Mouse (Mus musculus): Measurements from ENCODE around the gene Scn10a. TPM values are rescaled to one million over a fixed set of nuclear protein-coding genes. Genes with fewer than 3 reads are reported as not detected.

Scn10a gene
- total RNA-seq, 1 experiment from 2014 or later: not detected

DNA sequence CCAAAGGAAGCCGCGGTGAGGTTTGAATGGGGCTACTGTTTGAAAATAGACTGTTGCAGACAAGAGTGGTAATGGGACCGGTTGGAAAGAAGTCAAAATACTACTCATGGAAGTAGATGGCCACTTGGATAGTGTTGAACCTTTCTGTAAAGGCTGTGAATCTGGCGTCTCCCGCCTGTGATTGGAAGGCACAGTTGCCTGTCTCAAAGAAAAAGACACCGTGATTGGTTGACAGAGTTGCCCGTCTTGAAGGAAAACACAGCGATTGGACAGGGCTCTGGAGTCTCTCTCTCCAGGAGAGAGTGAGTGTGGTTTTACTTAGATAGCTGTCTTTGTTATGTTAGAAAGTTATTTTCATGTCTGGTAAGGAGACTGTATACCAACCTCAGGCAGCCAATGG is 121.8 kb downstream of the Scn10a start:
- no peak for ATAC-seq (replicated peaks in 1 of 2; ENCODE audit: insufficient read depth in 1 of 2, low FRiP score in 2 of 2, low TSS enrichment in 1 of 2, low read depth in 1 of 2, poor library complexity in 2 of 2, severe bottlenecking in 2 of 2)

DNA sequence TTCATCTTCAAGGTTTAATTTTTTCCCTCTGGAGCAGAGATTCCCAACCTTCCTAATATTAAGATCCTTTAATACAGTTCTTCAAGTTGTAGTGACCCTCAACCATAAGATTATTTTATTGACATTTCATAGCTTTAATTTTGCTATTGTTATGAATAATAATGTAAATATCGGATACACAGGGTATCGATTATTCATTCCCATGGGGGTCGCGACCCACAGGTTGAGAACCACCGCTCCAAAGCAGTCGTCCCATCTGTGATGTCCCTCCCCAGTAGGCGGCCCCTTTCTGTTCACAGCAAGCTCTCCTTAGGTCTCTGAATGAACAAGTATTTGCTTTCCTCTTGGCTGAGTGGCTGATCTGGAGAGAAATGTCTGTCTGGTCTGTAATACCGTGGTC is 129.5 kb downstream of the Scn10a start:
- ATAC-seq (replicated peaks in 1 of 2; ENCODE audit: insufficient read depth in 1 of 2, low FRiP score in 2 of 2, low TSS enrichment in 1 of 2, low read depth in 1 of 2, poor library complexity in 2 of 2, severe bottlenecking in 2 of 2): no peak

DNA sequence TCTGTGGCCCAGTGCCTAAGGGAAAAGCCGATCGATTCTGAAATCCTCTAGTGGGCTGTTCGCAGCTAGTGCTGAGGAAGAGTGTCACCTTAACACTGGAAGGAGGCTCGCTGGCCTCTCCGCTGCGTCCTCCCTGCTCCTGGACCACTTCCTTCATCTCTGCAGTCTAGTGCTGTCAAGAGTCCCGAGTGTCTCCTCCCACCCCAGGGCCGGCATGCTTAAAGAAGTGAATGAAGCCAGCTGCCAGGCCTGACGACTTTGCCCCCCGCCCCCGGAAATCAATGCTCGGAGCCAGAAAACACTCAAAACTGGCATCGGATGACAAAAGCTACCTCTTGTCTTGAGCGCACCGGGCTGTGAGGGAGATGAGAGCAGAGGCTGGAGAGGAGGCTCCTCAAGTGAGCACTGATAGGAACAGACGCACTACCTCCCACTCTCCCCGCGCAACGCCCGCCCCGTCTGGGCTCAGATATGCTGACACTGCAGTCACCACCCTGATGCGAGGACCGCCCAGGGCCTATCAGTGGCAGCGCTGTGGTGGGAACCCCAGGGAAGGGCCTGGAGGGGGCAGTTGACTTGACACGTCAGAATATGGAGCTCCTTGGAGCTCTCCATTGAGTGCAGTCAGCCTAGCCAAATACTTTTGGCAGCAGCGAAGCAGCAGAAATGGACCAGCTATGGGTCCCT is 130.2 kb downstream of the Scn10a start:
- ATAC-seq (replicated peaks in 1 of 2; ENCODE audit: insufficient read depth in 1 of 2, low FRiP score in 2 of 2, low TSS enrichment in 1 of 2, low read depth in 1 of 2, poor library complexity in 2 of 2, severe bottlenecking in 2 of 2): no peak

DNA sequence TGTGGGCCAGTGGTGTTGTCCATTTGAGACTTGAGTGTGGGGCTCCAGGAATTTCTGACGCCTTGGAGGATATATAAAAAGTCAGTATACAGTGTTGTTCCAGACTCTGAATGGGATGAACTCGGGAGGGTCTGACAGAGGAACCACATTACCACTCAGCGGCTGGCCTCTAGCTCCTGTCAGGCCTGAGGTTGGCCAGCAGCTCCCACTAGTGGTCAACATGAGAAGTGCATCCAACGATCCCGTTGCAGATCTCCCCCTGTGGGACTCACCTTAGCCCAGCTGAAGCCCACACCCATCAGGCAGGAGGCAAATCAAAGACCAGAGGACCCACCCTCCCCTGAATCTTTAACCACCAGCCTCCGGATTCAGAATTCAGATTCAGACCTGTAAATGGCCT is 138.5 kb downstream of the Scn10a start:
- peak; percentile 80 to 81 for ATAC-seq (replicated peaks in 1 of 2; ENCODE audit: insufficient read depth in 1 of 2, low FRiP score in 2 of 2, low TSS enrichment in 1 of 2, low read depth in 1 of 2, poor library complexity in 2 of 2, severe bottlenecking in 2 of 2)

DNA sequence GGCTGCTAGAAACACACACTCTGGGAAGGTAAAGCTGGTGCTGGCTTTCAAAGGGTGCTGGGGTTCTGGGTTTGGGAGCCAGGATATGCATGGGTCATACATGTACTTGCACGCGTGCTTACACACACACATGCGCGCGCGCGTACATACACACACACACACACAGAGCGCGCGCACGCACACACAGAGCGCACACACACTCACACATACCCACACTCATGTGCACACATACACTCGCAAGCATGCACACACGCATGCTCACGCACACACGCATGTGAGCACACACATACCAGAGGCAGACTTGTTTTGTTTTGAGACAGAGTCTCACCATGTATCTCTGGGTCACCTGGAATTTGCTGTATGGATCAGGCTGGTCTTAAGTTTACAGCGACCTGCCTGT is 138.9 kb downstream of the Scn10a start:
- ATAC-seq (replicated peaks in 1 of 2; ENCODE audit: insufficient read depth in 1 of 2, low FRiP score in 2 of 2, low TSS enrichment in 1 of 2, low read depth in 1 of 2, poor library complexity in 2 of 2, severe bottlenecking in 2 of 2): no peak

DNA sequence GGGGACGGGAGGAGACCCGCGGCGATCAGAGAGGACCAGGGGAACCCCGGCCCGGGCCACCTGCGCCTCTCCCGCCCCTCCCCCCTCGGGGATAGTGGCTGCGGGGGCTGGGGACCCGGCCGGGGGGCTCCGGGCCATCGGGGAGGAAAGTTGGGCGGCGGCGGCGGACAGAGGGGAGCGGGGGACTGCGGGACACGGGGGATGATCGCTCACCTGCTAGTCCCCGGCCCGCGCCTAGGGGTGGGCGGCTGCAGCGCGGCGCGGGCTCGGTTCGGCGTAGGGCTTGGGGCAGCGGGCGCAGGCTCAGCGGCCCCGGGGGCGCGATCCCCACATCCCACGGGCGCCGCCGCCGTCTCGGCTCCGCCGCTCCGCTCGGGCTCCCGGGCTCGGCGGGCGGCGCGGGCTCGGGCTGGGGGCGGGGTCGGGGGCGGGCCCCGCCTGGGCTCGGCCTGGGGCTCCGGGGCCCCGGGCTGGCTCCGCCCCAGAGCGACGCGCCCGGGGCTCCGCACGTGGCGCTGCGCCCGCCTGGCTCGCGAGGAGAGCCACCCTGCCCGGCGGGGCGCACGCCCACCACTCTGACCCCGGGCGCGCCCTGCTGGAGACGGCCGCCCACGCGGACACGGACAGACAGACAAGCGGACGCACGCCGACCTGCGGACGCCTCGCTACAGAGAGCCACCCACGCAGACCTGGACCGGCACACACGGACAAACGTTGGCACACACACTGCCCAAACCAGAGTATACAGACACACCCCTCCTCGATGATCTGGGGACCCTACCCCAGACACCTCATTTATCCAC is 140.3 kb downstream of the Scn10a start, which contains the start of gene Scn5a:
Gene Scn5a (minus strand): TSS at position 381 of the 803 bp plus-strand sequence.
- no peak for ATAC-seq (replicated peaks in 1 of 2; ENCODE audit: insufficient read depth in 1 of 2, low FRiP score in 2 of 2, low TSS enrichment in 1 of 2, low read depth in 1 of 2, poor library complexity in 2 of 2, severe bottlenecking in 2 of 2)

DNA sequence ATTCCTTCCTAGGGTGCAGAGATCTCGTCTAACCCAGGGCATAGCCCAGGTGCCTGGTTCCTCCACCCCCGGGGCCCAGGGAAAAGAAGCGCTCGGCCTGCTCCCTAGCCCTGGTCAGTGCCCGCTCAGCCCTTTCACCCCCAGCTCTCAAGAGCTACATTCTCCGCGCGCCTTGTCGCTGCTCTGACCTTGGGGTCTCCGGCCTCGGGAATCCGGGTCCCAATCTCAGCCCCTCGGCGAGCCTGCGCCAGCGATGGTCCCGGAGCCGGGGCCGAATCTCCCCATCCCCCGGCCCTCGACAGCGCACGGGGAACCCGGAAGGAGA is 140.8 kb downstream of the Scn10a start:
- no peak for ATAC-seq (replicated peaks in 1 of 2; ENCODE audit: insufficient read depth in 1 of 2, low FRiP score in 2 of 2, low TSS enrichment in 1 of 2, low read depth in 1 of 2, poor library complexity in 2 of 2, severe bottlenecking in 2 of 2)

DNA sequence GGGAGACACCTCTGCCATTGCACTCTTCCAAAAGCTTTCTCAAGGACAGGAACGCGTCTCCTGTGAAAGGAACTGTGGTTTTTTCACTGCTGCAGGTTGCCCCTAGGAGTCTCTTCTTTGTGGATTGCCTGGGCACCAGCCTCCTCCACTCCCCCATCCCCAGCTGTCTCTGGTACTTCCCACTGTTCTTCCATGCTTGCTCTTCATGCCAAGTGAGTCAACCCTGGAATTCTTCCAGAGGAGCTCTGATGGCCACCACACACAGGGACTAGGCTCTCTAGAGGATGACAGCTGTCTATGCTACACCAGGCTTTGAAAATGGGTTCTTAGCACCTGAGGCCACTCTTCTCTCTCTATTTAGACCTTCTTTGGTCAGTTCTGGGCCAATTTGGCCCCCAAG is 142.1 kb downstream of the Scn10a start:
- ATAC-seq (replicated peaks in 1 of 2; ENCODE audit: insufficient read depth in 1 of 2, low FRiP score in 2 of 2, low TSS enrichment in 1 of 2, low read depth in 1 of 2, poor library complexity in 2 of 2, severe bottlenecking in 2 of 2): no peak

DNA sequence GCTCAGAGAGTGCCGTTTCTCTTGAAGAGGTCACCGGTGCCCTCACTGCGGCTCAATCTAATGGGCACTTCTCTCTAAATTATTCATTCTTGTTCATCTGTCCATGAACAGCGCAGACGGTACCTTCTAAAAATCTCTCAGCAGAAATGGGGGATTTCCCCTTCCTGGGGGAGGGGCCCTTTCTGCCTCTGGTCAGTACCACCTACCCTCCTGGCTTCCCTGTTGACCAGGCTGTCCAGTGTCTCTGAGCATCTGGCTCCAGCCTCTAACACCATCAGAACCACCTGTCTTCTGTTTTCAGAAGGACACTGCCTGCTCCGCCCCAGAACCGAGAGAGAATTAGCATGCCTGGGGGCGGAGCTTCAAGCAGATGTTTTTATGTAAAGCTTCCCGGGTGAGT is 143.4 kb downstream of the Scn10a start:
- ATAC-seq (replicated peaks in 1 of 2; ENCODE audit: insufficient read depth in 1 of 2, low FRiP score in 2 of 2, low TSS enrichment in 1 of 2, low read depth in 1 of 2, poor library complexity in 2 of 2, severe bottlenecking in 2 of 2): no peak

DNA sequence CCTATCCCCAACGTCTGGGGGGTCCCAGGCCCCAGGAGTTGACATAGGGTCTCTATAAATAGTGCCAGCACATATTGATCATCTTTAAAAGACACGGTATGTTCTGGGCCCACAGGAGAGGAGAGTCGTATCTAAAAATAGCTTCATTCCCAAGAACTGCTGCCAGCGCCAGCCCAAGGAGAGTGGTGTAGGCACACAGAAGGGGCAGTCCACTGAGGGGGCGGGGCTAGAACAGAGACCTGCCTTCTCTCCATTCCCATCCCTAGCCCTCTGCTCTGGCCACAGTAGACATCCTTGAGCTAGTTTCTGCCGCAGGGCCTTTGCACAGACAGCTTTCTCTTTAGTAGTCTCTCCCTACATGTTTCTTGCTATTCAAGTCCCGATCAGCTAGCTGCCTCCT is 144.8 kb downstream of the Scn10a start:
- ATAC-seq (replicated peaks in 1 of 2; ENCODE audit: insufficient read depth in 1 of 2, low FRiP score in 2 of 2, low TSS enrichment in 1 of 2, low read depth in 1 of 2, poor library complexity in 2 of 2, severe bottlenecking in 2 of 2): no peak

DNA sequence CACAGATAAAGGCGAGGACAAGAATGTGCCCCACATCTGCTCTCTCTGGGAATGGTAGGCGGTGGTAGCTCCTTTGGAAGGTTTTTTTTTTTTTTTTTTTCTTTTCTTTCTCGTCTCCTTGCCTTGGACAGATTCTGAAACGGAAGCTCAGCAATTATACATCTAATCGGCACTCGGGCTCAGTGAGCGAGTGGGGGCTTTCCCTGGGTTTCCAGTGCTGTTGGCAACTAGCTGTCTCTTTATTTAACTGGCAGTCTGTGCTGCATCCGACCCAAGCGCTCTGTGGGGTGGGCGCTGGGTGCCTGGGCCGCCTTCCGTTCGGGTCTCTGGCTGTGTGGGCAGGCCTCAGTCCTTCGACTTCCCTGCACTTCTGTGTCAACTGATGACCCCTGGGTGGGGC is 146.1 kb downstream of the Scn10a start:
- no peak for ATAC-seq (replicated peaks in 1 of 2; ENCODE audit: insufficient read depth in 1 of 2, low FRiP score in 2 of 2, low TSS enrichment in 1 of 2, low read depth in 1 of 2, poor library complexity in 2 of 2, severe bottlenecking in 2 of 2)

DNA sequence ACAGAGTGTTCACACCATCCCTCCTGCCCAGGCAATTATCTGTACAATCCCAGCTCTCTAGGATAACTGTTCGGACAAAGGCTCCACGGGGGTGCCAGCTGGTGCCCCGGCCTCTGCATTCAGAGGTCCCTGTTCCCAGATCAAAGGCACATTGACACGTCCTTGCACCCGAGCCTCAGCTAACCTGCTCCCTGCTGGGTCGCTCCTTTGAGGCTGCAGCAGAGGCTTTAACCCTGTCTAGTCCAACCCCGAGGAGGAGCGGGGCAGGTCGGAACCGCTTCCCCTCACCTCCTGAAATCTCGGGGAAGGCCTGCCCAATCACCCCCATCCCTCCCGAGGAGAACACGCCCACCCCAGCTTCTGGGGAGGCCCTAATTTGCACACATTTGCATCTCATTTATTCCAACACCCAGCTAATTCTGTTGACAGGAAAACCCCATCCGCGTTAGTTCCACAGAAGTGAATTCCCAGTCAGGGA is 147.7 kb downstream of the Scn10a start:
- no peak for ATAC-seq (replicated peaks in 1 of 2; ENCODE audit: insufficient read depth in 1 of 2, low FRiP score in 2 of 2, low TSS enrichment in 1 of 2, low read depth in 1 of 2, poor library complexity in 2 of 2, severe bottlenecking in 2 of 2)

DNA sequence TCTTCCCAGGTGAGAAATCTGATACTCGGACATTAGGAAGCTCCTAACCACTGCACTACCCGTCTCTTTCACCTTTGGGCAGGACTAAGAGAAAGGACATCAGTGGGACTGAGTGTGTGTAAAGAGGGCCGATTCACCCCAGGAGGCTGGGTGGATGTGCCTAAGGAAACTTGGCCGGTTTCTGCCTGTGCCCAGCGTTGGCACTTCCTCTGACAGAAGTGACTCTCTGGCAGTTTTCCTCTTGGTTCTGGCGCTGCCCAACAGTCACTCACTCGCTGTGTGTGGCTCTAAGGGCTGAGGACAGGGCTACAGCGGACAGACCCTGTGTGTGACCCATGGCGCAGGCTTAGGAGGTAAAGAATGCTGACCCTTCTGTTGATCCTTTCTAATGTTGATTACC is 148.5 kb downstream of the Scn10a start:
- no peak for ATAC-seq (replicated peaks in 1 of 2; ENCODE audit: insufficient read depth in 1 of 2, low FRiP score in 2 of 2, low TSS enrichment in 1 of 2, low read depth in 1 of 2, poor library complexity in 2 of 2, severe bottlenecking in 2 of 2)

DNA sequence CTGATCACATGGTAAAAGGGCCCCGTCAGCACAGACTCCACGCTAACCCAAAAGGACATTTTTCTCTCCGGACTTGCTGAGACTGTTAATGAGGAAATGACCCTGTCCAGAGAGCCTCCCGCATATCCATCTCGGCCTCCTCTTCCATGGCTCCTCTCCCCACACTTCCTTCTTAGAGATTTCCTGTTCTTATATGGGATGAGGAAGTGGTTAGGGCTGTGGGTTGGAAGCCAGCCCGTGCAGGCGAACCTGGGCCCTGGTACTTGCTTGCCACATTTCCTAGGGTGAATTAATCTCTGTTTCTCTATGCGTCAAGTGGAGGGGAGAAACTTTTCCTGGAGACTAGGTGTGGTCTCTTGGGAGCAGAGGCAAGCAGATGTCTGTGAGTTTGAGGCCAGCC is 150.4 kb downstream of the Scn10a start:
- peak; percentile 24 to 48; a peak in 2 of 4 replicates for ATAC-seq (replicated peaks in 1 of 2; ENCODE audit: insufficient read depth in 1 of 2, low FRiP score in 2 of 2, low TSS enrichment in 1 of 2, low read depth in 1 of 2, poor library complexity in 2 of 2, severe bottlenecking in 2 of 2)

DNA sequence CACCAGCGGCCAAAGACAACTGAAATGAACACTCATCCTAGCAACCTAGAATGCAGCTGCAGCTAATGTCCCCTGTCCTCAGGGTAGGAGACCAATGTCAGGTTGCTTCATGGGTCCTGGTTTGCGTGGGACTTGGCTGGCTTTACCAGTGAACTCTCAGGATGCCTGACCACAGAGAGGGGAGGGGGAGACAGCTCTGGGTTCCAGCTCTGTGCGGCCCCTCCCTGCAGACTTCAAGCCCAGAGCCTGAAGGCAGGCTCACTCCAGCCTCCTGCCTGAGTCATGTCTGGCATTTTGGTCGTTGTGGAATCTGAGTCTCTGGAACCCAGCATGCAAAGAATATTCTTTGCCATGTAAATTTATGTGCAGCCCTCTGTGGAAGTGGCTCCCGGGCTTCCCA is 151.3 kb downstream of the Scn10a start:
- no peak for ATAC-seq (replicated peaks in 1 of 2; ENCODE audit: insufficient read depth in 1 of 2, low FRiP score in 2 of 2, low TSS enrichment in 1 of 2, low read depth in 1 of 2, poor library complexity in 2 of 2, severe bottlenecking in 2 of 2)

DNA sequence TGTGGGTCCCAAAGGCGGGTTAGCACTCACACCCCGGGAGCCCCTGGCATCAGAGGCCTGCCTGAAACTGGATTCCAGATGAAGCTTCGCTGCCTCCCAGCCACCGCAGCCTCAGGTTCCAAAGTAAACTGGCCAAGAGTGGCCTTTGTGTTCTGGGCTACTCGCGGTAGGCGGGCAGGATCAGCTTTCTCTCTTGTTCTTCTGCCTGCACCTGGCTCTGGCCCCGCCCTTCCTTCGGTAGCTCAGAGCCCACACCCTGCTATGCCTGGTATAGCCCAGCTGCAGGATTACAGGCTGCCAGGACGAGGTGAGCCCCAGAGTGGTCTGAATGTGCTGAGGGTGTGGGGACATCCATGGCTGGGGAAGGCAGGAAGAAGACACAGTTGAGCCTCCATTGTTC is 152.9 kb downstream of the Scn10a start:
- ATAC-seq (replicated peaks in 1 of 2; ENCODE audit: insufficient read depth in 1 of 2, low FRiP score in 2 of 2, low TSS enrichment in 1 of 2, low read depth in 1 of 2, poor library complexity in 2 of 2, severe bottlenecking in 2 of 2): no peak

DNA sequence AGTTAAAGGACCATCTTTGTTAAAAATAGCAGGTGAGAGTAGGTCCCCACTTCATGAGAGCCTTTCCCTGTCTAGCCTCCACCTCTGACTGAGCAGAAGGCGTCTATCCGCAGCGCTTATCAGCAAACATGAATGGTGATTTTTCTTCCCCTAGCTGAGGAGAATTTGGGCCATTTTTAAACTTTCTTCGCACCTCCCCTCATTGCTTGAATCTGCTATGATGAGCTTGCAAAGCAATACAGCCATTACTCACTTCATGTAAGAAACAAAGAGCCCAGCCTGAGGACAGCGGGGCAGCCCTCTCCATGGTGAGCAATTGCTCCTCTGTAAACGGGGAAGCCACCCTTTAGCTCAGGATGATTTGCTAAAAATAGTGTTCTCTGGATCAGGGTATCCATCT is 154.3 kb downstream of the Scn10a start:
- no peak for ATAC-seq (replicated peaks in 1 of 2; ENCODE audit: insufficient read depth in 1 of 2, low FRiP score in 2 of 2, low TSS enrichment in 1 of 2, low read depth in 1 of 2, poor library complexity in 2 of 2, severe bottlenecking in 2 of 2)

DNA sequence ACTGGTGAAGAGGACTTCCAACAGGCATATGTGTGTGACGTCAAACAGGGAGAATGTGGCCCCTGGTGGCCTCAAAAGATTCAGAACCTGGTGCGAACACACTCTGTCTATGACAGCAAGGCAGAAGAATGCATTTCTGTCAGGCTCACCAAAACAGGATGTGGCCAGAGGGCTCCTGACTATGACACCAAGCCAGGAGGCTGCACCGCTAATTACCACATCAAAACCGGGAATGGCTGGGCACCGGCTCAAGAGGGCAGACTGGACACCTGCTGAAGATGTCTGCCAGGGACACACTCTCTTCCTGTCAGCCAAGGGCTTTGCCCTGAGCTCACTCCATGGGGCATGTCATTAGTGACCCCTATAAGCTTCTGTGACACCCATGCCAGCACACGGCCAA is 155.5 kb downstream of the Scn10a start:
- no peak for ATAC-seq (replicated peaks in 1 of 2; ENCODE audit: insufficient read depth in 1 of 2, low FRiP score in 2 of 2, low TSS enrichment in 1 of 2, low read depth in 1 of 2, poor library complexity in 2 of 2, severe bottlenecking in 2 of 2)

DNA sequence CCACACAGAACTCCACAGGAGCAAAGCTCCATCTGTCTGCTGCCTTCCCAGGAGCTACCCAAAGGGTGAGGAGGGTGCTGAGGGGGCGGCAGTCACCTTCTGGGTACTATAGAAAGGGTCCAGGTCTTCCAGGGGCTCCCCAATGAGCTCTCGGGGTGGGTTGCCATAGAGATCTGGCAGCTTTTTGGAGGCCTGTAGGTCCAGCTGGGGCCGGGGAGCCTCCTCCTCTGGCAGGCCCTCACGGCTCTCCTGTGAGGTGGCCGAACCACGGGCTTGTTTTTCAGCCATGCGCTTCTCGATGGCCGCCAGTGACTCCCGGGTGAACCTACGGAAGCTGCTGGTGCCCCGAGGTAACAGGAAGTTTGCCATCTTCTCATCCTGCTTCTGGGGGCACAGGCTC is 156.9 kb downstream of the Scn10a start:
- ATAC-seq (replicated peaks in 1 of 2; ENCODE audit: insufficient read depth in 1 of 2, low FRiP score in 2 of 2, low TSS enrichment in 1 of 2, low read depth in 1 of 2, poor library complexity in 2 of 2, severe bottlenecking in 2 of 2): no peak
